Mouse (Mus musculus) kidney, adult 2 months (tissue): ENCODE data around the gene Dll1. TPM values are rescaled to one million over a fixed set of nuclear protein-coding genes. Genes with fewer than 3 reads are reported as not detected.

Experiments used
- DNase-seq: peaks from one replicate; pipeline ENCODE4 v3.0.0; 2021
- H3K27ac ChIP-seq: fragments of 200-500 bp; 2 replicates; pipeline ENCODE4 v1.5.1; 2012; ENCODE audit warnings: low read depth, low read length, control low read depth, inconsistent platforms; ENCODE audit not compliant: insufficient read depth
- H3K27me3 ChIP-seq: fragments of 200-500 bp; replicated peaks from 2 replicates; pipeline ENCODE4 v1.6.1; 2012; ENCODE audit warnings: mild to moderate bottlenecking, moderate library complexity, low read length, inconsistent platforms; ENCODE audit not compliant: control insufficient read depth, insufficient read depth
- H3K36me3 ChIP-seq: fragments of 200-500 bp; 2 replicates; pipeline ENCODE4 v1.6.1; 2012; ENCODE audit warnings: mild to moderate bottlenecking, moderate library complexity, low read length, inconsistent platforms; ENCODE audit not compliant: control insufficient read depth, insufficient read depth
- H3K4me1 ChIP-seq: fragments of 200-500 bp; 2 replicates; pipeline ENCODE4 v1.6.1; 2011; ENCODE audit warnings: low read length; ENCODE audit not compliant: control insufficient read depth, insufficient read depth
- H3K4me3 ChIP-seq: fragments of 200-500 bp; 2 replicates; pipeline ENCODE4 v1.5.1; 2011; ENCODE audit warnings: mild to moderate bottlenecking, low read depth, low read length, control low read depth; ENCODE audit not compliant: insufficient read depth
- CTCF ChIP-seq: fragments of 200-500 bp; conservative IDR thresholded peaks from 2 replicates; pipeline ENCODE4 v1.5.1; 2011; ENCODE audit warnings: low read depth, mild to moderate bottlenecking, control low read depth, low read length, moderate library complexity, mixed read lengths; ENCODE audit not compliant: insufficient read depth, insufficient read length
- POLR2A ChIP-seq: fragments of 200-500 bp; IDR thresholded peaks from one replicate; pipeline ENCODE4 v1.6.1; 2011; ENCODE audit warnings: low read depth, low read length, control low read depth
- WGBS: fragments of 180-500 bp; shearing (Covaris S2); methylation state at CpG from one replicate; pipeline ENCODE4 v1.1.7; 2018; 5-methylcytosine and 5-hydroxymethylcytosine counted together
- polyA plus RNA-seq: library from polyadenylated mRNA; depleted of rRNA; stranded (reverse); fragments of >200 nt; gene quantifications from 2 replicates; pipeline ENCODE4 v1.2.3, GENCODE M21; 2012

Gene Dll1
- polyA plus RNA-seq, 1 experiment = 12.3 TPM

DNA sequence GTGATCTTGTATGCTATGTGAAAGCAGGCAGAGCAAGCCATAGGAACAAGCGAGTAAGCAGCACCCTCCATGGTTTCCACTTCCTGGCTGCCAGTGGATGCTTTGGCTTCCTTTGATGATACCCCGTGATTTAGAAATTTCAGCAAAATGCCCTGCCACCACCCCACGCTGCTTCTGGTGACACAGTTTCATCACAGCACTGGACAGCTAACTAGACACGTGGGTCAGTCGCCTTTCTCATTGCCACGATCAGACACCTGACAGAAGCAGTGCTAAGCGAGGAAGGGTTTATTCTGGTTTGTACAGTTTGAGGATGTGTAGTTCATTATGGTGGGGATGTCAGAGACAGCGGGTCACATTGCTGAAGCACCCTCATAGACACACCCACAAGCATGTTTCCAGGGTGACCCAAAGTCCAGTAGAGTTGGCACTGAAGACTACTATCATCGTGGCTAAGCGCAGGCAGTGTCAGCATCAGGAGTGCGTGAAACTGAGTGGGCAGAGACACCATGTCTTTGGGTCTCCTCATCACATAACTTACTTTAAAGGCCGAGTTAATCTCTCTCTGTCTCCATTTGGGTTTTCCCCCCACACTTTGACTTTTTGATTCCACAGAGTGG lies 40.0 kb upstream of the Dll1 start:
- TF ChIP-seq POLR2A (no peak), CTCF (no peak)
- Histone ChIP-seq H3K36me3 (peaks cover 2% of the 10 kb centered on the region; the same call in 1 of the 2 replicates), H3K27me3 (no peaks in the 10 kb centered on the region), H3K27ac (no peak overlapping the region), H3K4me3 (no peak overlapping the region), H3K4me1 (no peaks in the 10 kb centered on the region)
- WGBS = 87% methylated on average over 12 of the region's 12 CpGs
- DNase-seq = no peak

DNA sequence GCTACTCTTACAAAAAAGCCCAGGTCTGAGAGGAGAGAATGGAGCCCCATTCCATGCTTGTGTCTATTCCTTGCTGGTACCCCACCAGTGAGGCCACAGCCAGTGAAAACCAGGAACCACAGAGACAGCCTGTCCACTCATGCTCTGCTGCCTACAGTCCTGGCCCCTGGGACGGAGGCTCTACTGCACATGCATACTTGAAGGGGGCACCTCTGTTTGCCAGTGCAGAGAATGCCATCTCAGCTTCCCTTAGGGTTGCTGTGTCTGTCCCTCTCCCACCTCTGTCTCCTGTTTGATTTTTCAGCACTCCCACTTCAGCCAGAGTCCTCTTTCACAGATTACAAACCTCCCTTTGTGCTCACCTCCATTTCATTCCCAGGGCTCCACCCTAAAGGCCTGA lies 34.2 kb upstream of the Dll1 start:
- Histone ChIP-seq H3K27ac (no peak overlapping the region), H3K36me3 (no peaks in the 10 kb centered on the region; the same call in 1 of the 2 replicates), H3K4me3 (no peak overlapping the region), H3K4me1 (no peaks in the 10 kb centered on the region), H3K27me3 (no peaks in the 10 kb centered on the region)
- WGBS = 93% methylated on average over 1 of the region's 1 CpGs
- DNase-seq = no peak
- TF ChIP-seq CTCF (no peak), POLR2A (no peak)

DNA sequence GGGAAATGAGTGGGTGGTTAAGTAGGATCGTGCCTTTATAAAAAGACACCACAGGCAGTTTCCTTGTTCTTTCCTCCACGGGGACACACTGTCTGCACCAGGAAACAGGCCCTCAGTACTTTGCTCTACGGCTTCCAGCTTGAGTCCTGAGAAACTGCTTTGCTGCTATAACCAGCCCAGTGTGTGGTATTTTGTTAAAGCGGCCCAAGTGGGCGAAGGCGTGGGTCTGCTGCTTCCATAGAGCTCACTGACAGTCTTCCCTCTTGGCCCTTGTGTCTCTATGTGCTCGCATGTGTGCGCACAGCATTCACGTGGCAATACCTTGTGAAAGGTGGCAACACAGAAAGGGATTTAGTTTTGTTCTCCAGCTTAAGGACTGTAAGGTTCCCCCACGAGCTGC lies 32.6 kb upstream of the Dll1 start:
- Histone ChIP-seq H3K27ac (no peak overlapping the region), H3K27me3 (no peaks in the 10 kb centered on the region), H3K4me1 (no peaks in the 10 kb centered on the region), H3K36me3 (peaks cover 1% of the 10 kb centered on the region), H3K4me3 (no peak overlapping the region)
- WGBS = 95% methylated on average over 10 of the region's 10 CpGs
- no peak for TF ChIP-seq POLR2A
- TF ChIP-seq CTCF = no peak
- no peak for DNase-seq

DNA sequence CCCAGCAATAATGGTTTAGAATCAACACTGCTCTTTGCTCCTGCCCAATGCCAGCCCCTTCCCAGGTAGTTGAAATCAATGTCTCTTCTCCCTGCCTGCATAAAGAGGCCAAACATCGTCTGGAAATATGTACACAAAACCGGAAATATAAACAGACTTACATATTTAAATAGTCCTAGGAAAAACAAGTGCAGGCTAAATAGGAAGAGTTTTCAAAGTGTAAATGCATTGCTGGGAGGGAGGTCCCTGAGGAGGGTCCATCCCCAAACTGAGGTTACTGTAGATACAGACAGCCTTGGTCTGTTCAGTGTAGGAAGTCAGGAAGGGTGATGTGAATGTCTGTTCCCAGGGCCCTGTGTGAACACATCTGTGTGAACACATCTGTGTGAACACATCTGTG lies 29.9 kb upstream of the Dll1 start:
- no peaks in the 10 kb centered on the region for H3K27me3 ChIP-seq
- no peak for TF ChIP-seq CTCF
- no peak for TF ChIP-seq POLR2A
- 89% methylated on average over 2 of the region's 2 CpGs for WGBS
- no peak for DNase-seq
- no peak overlapping the region for H3K27ac ChIP-seq
- H3K4me3 ChIP-seq = no peak overlapping the region
- peaks cover 15% of the 10 kb centered on the region for H3K36me3 ChIP-seq
- no peaks in the 10 kb centered on the region for H3K4me1 ChIP-seq

DNA sequence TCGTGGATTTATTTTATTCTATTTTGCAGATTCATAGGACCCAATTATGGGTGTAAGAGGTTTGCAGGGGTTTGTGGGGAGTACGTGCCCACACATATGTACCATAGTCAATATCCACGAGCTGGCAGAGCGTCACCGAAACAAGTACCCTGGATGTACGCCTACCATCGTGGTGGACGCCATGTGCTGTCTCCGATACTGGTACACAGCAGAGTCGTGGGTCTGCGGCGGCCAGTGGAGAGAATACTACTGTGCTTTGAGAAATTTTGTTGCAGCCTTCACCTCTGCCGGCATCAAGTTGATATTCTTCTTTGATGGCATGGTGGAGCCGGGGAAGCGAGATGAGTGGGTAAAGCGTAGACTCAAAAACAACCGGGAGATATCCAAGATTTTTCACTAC lies 25.0 kb upstream of the Dll1 start:
- DNase-seq = no peak
- TF ChIP-seq POLR2A (no peak), CTCF (no peak)
- Histone ChIP-seq H3K36me3 (peaks cover 15% of the 10 kb centered on the region), H3K4me1 (no peaks in the 10 kb centered on the region), H3K27me3 (no peaks in the 10 kb centered on the region), H3K27ac (no peak overlapping the region), H3K4me3 (no peak overlapping the region)
- 96% methylated on average over 17 of the region's 17 CpGs for WGBS

DNA sequence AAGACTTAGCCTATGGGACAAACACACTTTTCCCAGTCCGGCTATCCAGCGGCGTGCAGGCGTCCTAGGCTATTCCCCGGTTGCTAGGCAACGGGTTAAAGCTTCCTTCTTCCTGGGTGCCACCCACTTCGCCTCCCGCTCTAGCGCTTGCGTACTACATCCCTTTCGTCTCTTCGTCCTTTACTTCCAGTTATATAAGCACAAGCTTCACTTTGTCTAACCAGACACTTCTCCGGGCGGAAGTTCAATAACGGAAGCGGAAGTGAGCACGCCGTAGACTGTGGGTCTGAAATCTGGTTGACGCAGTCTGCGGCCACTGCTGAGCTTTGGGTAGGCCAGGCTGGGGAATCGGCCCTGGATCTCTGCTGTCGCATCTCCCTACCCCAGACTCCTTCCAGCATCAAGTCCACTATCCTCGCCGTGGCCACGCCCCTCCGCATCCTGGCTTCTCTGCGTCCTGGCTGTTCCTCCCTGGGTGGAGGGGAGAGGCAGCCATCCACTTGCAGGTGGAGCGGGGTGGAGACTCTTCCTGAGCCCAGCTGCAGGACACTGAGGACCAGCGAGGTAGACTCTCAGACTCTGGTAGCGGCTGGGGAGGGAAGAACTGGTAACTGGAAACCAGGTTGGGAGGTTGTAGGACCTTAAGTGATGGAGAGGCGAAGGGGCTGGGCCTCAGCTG lies 19.5 kb upstream of the Dll1 start, which contains the start of gene Fam120b:
TSS of gene Fam120b (plus strand) at position 206 of the 679 bp plus-strand sequence.
- peak; percentile 97 for DNase-seq
- Histone ChIP-seq H3K4me3 (peak within 1 kb of the TSS; percentile 93), H3K4me1 (peaks cover 3% of the 10 kb centered on the region; the same call in 1 of the 2 replicates), H3K36me3 (no peaks in the 10 kb centered on the region), H3K27me3 (no peaks in the 10 kb centered on the region), H3K27ac (peak within 1 kb of the TSS; percentile 74)
- peak; percentile 84 for TF ChIP-seq POLR2A
- TF ChIP-seq CTCF = no peak
- WGBS = under 1% methylated on average over 31 of the region's 31 CpGs

DNA sequence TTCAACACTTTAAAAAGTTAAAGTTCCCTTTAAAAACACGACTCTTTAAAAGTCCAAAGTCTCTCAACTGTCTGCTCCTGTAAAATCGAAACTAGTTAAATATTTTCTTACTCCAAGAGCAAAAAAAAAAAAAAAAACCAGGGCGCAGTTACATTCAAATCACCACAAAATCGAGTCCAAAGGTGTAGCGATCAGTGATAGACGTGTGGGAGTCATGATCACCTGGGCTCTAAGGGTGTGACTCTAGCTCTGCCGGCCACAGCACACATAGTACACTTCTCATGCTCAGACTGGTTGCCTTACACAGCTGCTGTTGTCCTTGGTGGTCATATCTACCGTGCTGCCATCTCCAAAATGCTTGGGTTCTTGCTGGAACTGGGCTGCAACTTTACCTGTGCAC lies 12.7 kb upstream of the Dll1 start:
- Histone ChIP-seq H3K4me3 (peak overlapping the region; percentile 18; the same call in 1 of the 2 replicates), H3K27ac (peak overlapping the region; percentile 81), H3K36me3 (no peaks in the 10 kb centered on the region), H3K4me1 (peaks cover 8% of the 10 kb centered on the region; the same call in 1 of the 2 replicates), H3K27me3 (no peaks in the 10 kb centered on the region)
- TF ChIP-seq CTCF = no peak
- TF ChIP-seq POLR2A = no peak
- DNase-seq = peak; percentile 60
- 37% methylated on average over 8 of the region's 8 CpGs for WGBS
